Mouse (Mus musculus) stomach, embryonic 15.5 days (tissue): ENCODE measurements around the gene Rftn1. TPM values are rescaled to one million over a fixed set of nuclear protein-coding genes. Genes with fewer than 3 reads are reported as not detected.

ENCODE experiments used
- ATAC-seq: fragments of 200-750 bp; cut with Nextera tagmentation; 2 replicates; pipeline ENCODE4 v1.8.0; 2017; ENCODE audit warnings: low read depth, moderate number of reproducible peaks, moderate TSS enrichment; ENCODE audit not compliant: insufficient read depth, low FRiP score
- H3K27ac ChIP-seq: fragments of 300-500 bp; sonication (generic); 2 replicates; pipeline ENCODE4 v1.5.1; 2015; ENCODE audit warnings: mild to moderate bottlenecking, inconsistent platforms
- H3K27me3 ChIP-seq: fragments of 300-500 bp; sonication (generic); replicated peaks from 2 replicates; pipeline ENCODE4 v1.6.1; 2015; ENCODE audit warnings: inconsistent platforms
- H3K36me3 ChIP-seq: fragments of 300-500 bp; sonication (generic); 2 replicates; pipeline ENCODE4 v1.6.1; 2015; ENCODE audit warnings: inconsistent platforms
- H3K4me1 ChIP-seq: fragments of 300-500 bp; sonication (generic); 2 replicates; pipeline ENCODE4 v1.6.1; 2015; ENCODE audit warnings: inconsistent platforms
- H3K4me2 ChIP-seq: fragments of 300-500 bp; sonication (generic); 2 replicates; pipeline ENCODE4 v1.6.1; 2015; ENCODE audit warnings: mild to moderate bottlenecking, inconsistent platforms
- H3K4me3 ChIP-seq: fragments of 300-500 bp; sonication (generic); replicated peaks from 2 replicates; pipeline ENCODE4 v1.5.1; 2015; ENCODE audit warnings: inconsistent platforms
- H3K9ac ChIP-seq: fragments of 300-500 bp; sonication (generic); 2 replicates; pipeline ENCODE4 v1.6.1; 2015; ENCODE audit warnings: inconsistent platforms
- H3K9me3 ChIP-seq: fragments of 300-500 bp; sonication (generic); 2 replicates; pipeline ENCODE4 v1.6.1; 2016; ENCODE audit warnings: inconsistent platforms
- WGBS: fragments of 180-500 bp; shearing (Covaris S2); methylation state at CpG from one replicate; pipeline ENCODE4 v1.1.7; 2015; 5-methylcytosine and 5-hydroxymethylcytosine counted together
- polyA plus RNA-seq: library from polyadenylated mRNA; unstranded; fragments of >200 nt; fragmentation: Nextera tagmentation; extraction: Ambion mirVana; gene quantifications from 2 replicates; pipeline ENCODE4 v1.2.1, GENCODE M21; 2015

Gene Rftn1
- polyA plus RNA-seq, 1 experiment from 2014 or later: 11.4 TPM

DNA sequence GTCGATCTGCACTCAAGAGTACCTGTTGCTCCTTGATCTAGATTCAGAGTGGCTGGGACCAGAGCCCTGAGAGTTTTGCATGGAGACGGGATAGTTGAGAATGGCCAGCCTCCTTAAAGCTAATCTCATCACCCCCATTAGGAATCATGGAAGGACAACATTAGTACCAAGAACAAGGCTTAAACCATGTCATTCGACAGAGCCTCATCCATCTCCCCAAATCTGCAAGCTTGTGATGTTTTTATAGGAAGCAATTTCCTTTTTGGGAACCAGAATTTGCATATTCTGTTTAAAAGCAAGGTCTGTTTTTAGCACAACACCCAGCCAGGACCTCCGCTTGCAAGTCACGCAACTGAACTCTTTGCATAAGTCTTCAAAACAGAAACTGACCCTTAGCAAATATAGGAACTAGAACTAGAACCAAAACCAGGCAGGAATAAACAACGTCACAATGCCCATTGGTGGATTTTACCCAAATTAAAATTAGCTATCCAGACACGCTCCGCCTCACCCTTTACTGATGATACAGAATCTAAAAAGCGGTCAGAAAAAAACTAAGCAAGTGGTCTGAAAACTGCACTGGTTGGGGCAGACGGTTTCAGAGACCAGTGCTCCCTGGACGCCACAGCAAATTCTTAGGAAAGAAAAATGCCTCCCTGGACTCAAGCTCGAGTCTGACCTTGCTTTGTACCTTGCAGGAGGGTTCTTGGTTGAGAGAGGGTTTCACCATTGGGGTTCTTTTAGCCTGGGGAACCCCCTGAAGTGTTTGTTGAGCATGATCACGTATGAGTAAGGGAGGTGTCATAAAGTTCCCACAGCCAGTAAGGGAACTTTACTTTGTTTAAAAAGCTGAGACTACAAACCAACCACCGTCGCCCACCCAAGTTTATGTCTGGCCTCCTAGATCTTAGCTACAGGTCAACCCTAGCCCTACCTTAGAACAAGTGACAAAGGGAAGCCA, 33.0 kb downstream of the Rftn1 start:
- H3K4me1 ChIP-seq: no peaks in the 10 kb centered on the region
- no peak overlapping the region for H3K4me3 ChIP-seq
- no peak overlapping the region for H3K9ac ChIP-seq
- no peaks in the 10 kb centered on the region for H3K36me3 ChIP-seq
- H3K27me3 ChIP-seq: no peaks in the 10 kb centered on the region
- H3K9me3 ChIP-seq: no peaks in the 10 kb centered on the region
- no peak for ATAC-seq
- H3K27ac ChIP-seq: no peak overlapping the region
- H3K4me2 ChIP-seq: no peak overlapping the region
- 87% methylated on average over 15 of the region's 15 CpGs for WGBS

DNA sequence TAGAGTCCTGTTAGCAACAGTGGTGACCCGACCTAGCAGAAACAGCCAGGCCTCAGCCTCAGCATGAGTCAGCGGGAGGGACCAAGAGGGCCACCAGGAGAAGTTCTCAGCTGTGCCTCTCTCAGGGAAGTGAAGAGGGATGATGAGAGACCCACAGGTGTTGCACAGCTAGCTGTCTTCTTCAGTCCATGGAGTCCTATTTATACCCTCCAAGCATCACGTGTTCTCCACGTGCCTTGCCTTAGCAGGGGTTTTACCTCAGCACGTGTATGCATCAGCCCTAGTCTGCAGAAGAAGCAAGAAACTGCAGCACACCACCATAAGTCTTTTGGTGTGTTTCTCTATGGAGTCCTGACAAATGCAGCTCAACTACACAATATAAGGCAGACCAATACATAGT, 38.4 kb downstream of the Rftn1 start:
- Histone ChIP-seq H3K4me3 (no peak overlapping the region), H3K4me2 (no peak overlapping the region), H3K27me3 (no peaks in the 10 kb centered on the region), H3K9me3 (no peaks in the 10 kb centered on the region), H3K27ac (no peak overlapping the region), H3K36me3 (no peaks in the 10 kb centered on the region), H3K4me1 (no peaks in the 10 kb centered on the region), H3K9ac (no peak overlapping the region)
- 87% methylated on average over 5 of the region's 5 CpGs for WGBS
- ATAC-seq: no peak

DNA sequence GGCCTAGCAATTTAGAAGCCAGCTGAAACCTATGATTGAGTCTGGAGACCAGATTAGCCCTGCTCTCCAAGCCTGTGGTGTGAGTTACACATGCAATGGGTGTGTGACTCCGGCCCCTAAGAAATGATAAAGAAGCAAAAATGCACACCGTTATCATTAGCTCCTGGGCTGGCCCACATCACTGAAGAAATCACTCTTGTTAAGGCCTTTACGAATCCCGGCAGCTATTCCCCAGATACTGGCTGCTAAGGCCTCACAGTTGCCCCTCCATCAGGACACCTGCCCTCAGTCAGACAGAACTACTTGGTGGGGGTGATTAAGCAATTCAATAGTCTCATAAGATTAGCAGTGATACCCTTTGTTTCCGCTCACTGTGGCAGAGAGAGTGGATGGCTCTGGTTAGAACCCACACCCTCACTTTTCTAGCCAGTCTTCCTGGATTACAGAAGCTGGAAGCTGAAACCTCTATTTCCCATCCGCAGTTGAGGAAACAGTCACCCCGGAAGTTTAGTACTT, 39.2 kb downstream of the Rftn1 start:
- ATAC-seq: no peak
- no peak overlapping the region for H3K4me2 ChIP-seq
- no peaks in the 10 kb centered on the region for H3K27me3 ChIP-seq
- H3K27ac ChIP-seq: no peak overlapping the region
- no peaks in the 10 kb centered on the region for H3K36me3 ChIP-seq
- H3K4me3 ChIP-seq: no peak overlapping the region
- 86% methylated on average over 7 of the region's 7 CpGs for WGBS
- H3K9me3 ChIP-seq: no peaks in the 10 kb centered on the region
- H3K4me1 ChIP-seq: no peaks in the 10 kb centered on the region
- no peak overlapping the region for H3K9ac ChIP-seq

DNA sequence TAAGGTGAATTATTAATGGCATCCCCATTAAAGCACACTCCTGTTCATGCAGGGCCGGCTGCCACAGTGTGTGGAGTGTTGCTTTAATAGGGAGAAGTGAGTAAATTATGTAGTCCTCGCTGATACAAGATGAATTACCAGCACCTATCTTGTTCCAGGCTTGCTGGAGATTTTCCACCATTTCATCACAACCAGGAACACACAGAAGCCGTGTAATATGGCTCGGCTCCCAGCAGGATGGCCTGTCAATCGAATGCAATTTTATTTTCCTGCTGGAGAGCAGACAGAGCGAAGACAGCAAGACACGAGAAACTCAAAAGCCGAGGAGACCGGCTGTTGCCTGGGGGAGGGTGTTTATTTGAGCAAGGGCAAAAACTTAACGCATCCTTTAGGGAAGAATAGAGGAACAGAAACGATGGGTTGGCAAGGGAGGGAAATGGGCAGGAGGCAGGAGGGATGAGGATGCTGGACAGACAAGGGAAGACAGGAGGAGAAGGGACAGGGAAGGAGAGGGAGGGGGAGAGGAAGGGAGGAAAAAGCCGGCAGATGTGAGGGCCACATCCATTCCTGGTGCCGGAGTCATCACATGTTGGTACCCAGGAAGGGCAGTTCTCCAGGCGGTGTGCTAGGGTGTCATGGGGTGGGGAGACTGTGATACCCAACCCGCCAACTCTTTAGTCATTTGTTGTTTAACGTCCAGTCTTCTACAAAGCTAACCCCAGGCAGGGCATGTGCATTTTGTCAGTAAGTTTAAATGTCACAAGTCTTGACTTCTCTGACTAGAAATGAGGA, 39.9 kb downstream of the Rftn1 start:
- Histone ChIP-seq H3K9ac (no peak overlapping the region), H3K36me3 (no peaks in the 10 kb centered on the region), H3K4me2 (no peak overlapping the region), H3K4me3 (no peak overlapping the region), H3K27ac (no peak overlapping the region), H3K4me1 (no peaks in the 10 kb centered on the region), H3K27me3 (no peaks in the 10 kb centered on the region), H3K9me3 (no peaks in the 10 kb centered on the region)
- WGBS: 67% methylated on average over 16 of the region's 16 CpGs
- ATAC-seq: no peak

DNA sequence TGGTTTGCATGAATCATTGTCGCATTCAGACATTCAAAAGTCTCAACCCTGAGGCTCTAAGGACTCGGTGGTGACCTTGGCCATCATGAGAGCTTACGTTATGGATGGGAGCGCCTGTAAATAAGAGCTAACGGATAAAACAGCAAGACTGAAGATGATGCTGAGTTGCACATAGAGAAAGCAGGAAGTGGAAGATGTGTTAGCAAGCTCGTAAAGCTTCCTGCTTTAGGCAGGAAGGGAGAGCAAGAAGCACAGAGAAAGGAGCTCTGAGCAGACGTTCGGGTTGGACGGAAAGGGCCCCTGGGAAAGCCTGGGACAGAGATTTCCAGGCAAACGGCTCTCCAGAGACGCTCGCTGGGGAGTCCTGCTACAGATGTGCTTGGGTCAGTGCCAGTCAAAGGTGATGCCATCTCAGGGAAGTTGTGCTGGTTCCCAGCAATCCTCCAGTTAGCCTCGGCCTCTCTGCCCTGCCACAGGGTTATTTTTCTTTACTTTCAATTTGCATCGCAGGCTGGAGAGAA, 40.7 kb downstream of the Rftn1 start:
- ATAC-seq: no peak
- no peaks in the 10 kb centered on the region for H3K4me1 ChIP-seq
- 62% methylated on average over 14 of the region's 14 CpGs for WGBS
- no peaks in the 10 kb centered on the region for H3K27me3 ChIP-seq
- no peaks in the 10 kb centered on the region for H3K9me3 ChIP-seq
- H3K4me2 ChIP-seq: no peak overlapping the region
- H3K27ac ChIP-seq: no peak overlapping the region
- no peaks in the 10 kb centered on the region for H3K36me3 ChIP-seq
- H3K9ac ChIP-seq: no peak overlapping the region
- H3K4me3 ChIP-seq: no peak overlapping the region

DNA sequence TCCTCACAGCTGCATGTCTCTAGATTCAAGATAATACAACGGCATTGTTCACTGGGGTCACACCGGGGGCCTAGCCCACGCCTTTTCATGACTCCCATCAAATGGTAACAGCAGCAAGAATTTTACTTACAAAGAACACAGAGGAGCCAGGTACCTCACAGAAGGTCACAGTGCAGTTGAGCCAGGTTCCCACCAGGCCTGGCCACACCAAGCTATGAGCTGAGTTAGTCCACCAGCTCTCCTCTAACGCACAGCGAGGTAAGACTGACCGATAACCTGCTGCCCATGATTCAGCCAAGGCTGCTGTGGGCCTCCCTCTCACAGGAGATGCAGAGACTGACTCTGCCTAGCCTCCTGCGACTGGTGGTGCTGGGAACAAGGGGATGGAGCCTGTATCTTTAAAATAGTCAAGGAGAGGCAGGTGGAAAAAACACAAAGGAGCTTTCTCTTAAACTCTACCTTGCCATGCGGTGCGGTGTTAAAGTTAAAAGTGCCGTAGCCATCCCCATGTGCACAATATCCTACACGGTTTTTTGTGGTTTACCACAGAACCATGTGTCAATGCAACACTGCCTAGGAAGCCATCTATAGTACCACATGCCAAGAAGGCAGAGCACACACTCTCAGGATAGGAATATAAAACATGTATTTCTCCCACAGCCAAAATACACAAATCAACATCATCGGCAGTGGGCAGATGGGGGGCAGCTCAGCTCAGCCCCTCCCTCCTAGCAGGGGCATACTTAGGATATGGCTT, 42.5 kb downstream of the Rftn1 start:
- Histone ChIP-seq H3K4me3 (no peak overlapping the region), H3K27me3 (no peaks in the 10 kb centered on the region), H3K9me3 (no peaks in the 10 kb centered on the region), H3K36me3 (no peaks in the 10 kb centered on the region), H3K4me2 (no peak overlapping the region), H3K9ac (no peak overlapping the region), H3K27ac (no peak overlapping the region), H3K4me1 (no peaks in the 10 kb centered on the region)
- 86% methylated on average over 12 of the region's 12 CpGs for WGBS
- no peak for ATAC-seq

DNA sequence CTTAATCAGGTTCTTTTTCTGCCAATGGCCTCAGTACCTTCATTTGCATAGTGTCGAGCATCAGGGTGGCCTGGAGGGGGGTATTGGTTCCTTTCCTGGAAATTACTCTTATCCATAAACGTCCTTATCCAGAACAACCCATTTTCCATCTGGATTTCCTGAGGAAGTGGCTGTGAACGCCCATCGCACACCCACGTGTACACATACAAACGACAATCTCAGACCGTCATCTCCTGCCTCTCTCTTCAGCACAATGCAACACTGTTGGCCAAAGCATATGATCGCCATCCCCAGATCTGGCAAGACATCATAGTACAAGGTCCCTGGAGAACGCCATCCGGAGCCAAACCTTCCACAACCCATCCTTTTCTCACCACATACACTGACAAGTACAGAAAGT, 47.1 kb downstream of the Rftn1 start:
- no peak for ATAC-seq
- Histone ChIP-seq H3K36me3 (no peaks in the 10 kb centered on the region), H3K9me3 (no peaks in the 10 kb centered on the region), H3K27ac (no peak overlapping the region), H3K4me2 (no peak overlapping the region), H3K4me1 (no peaks in the 10 kb centered on the region), H3K9ac (no peak overlapping the region), H3K27me3 (no peaks in the 10 kb centered on the region), H3K4me3 (no peak overlapping the region)
- WGBS: 85% methylated on average over 10 of the region's 10 CpGs

DNA sequence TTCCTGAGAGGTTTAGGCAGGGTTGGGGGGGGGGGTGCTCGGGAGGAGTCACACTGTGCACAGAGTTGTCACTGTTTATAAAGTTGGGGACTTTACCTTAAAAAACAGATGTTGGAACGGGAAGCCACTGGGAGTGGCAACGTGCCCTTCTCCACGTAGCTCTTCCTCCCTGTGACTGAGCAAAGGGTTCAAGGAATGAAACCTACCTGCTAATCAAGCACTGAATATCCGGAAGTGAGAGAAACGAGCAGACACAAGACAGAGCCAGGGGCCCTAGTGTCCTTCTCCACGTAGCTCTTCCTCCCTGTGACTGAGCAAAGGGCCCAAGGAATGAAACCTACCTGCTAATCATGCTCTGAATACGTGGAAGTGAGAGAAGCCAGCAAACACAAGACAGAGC, 47.9 kb downstream of the Rftn1 start:
- H3K27ac ChIP-seq: no peak overlapping the region
- H3K4me3 ChIP-seq: no peak overlapping the region
- no peaks in the 10 kb centered on the region for H3K36me3 ChIP-seq
- H3K9me3 ChIP-seq: no peaks in the 10 kb centered on the region
- no peaks in the 10 kb centered on the region for H3K27me3 ChIP-seq
- H3K4me2 ChIP-seq: no peak overlapping the region
- H3K4me1 ChIP-seq: no peaks in the 10 kb centered on the region
- WGBS: 73% methylated on average over 8 of the region's 8 CpGs
- ATAC-seq: no peak
- no peak overlapping the region for H3K9ac ChIP-seq

DNA sequence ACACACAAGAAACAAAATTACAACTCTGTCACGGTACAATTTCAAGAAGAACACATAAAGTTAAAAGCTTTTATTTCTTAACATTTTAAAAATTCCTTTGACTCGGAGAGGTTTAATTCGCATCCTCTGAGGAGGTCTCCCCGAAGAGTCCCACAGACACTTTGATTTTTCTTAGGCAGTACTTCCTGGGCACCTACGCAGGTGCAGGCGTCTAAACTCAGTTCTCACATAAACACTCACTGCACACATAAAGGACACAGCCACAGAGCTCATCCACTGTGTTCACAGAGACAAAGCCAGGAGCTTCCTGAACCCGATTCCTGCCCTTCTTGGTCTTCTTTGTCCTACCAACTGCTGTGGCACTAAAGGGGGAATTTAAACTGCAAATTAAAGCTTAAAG, 48.3 kb downstream of the Rftn1 start:
- Histone ChIP-seq H3K36me3 (no peaks in the 10 kb centered on the region), H3K9ac (no peak overlapping the region), H3K9me3 (no peaks in the 10 kb centered on the region), H3K27me3 (no peaks in the 10 kb centered on the region), H3K27ac (no peak overlapping the region), H3K4me1 (no peaks in the 10 kb centered on the region), H3K4me3 (no peak overlapping the region), H3K4me2 (no peak overlapping the region)
- no peak for ATAC-seq
- 93% methylated on average over 7 of the region's 7 CpGs for WGBS

DNA sequence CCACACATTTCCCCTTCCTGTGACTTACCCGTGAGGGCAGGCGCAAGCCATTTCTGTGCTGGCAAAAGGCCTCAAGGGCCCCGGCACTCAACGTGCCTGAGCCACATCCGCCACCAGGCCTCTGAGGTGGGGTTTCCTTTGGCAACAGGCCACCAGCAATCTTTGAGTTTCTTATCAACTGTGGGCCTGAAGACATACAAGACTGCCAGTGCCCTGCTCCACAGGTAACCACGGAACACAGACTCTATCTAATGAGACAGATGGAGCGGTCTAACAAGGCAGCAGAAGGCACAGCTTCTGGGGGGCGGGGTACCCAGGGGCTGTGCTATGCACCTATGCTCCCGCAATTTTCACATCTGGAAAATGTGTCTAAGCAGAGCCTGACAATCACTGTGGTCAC, 54.4 kb downstream of the Rftn1 start:
- WGBS: 71% methylated on average over 9 of the region's 9 CpGs
- Histone ChIP-seq H3K9ac (no peak overlapping the region), H3K27ac (no peak overlapping the region), H3K4me3 (no peak overlapping the region), H3K9me3 (no peaks in the 10 kb centered on the region), H3K4me1 (no peaks in the 10 kb centered on the region), H3K4me2 (no peak overlapping the region), H3K27me3 (no peaks in the 10 kb centered on the region), H3K36me3 (no peaks in the 10 kb centered on the region)
- peak; percentile 56; the same call in 1 of the 2 replicates for ATAC-seq

DNA sequence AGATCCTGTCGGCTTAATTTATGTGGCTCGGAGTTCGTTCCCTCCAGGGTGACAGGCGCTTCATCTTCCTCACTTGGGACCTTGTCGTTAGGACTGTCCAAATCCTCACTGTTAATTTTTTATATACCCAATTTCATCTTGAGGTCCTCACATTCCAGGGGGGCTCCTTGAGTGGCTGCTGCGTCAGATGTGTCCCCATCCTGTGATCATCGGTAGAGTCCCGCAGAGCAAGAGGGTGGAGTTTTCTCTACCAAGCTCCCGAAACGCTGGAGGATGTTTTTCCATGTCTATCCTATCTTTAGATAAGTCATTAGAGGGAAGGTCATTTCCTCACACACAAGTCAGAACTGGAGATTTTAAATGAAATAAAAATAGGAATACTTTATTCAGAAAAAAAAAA, 55.0 kb downstream of the Rftn1 start:
- no peaks in the 10 kb centered on the region for H3K4me1 ChIP-seq
- no peak for ATAC-seq
- H3K27me3 ChIP-seq: no peaks in the 10 kb centered on the region
- WGBS: 74% methylated on average over 10 of the region's 10 CpGs
- H3K4me2 ChIP-seq: no peak overlapping the region
- H3K27ac ChIP-seq: no peak overlapping the region
- no peaks in the 10 kb centered on the region for H3K36me3 ChIP-seq
- no peak overlapping the region for H3K4me3 ChIP-seq
- H3K9ac ChIP-seq: no peak overlapping the region
- H3K9me3 ChIP-seq: no peaks in the 10 kb centered on the region
